Mouse (Mus musculus) embryonic facial prominence, embryonic 15.5 days (tissue): ENCODE measurements around the gene Actn4. TPM values are rescaled to one million over a fixed set of nuclear protein-coding genes. Genes with fewer than 3 reads are reported as not detected.

Experiments
- ATAC-seq: fragments of 200-750 bp; cut with Nextera tagmentation; 2 replicates; pipeline ENCODE4 v1.8.0; 2017; ENCODE audit warnings: low read depth, moderate TSS enrichment; ENCODE audit not compliant: insufficient number of reproducible peaks, low FRiP score, low TSS enrichment
- H3K27ac ChIP-seq: fragments of 300-500 bp; sonication (generic); replicated peaks from 2 replicates; pipeline ENCODE4 v1.5.1; 2015; ENCODE audit warnings: mild to moderate bottlenecking, inconsistent platforms
- H3K27me3 ChIP-seq: fragments of 300-500 bp; sonication (generic); 2 replicates; pipeline ENCODE4 v1.6.1; 2015; ENCODE audit warnings: inconsistent platforms
- H3K36me3 ChIP-seq: fragments of 300-500 bp; sonication (generic); 2 replicates; pipeline ENCODE4 v1.6.1; 2015; ENCODE audit warnings: mild to moderate bottlenecking, inconsistent platforms
- H3K4me1 ChIP-seq: fragments of 300-500 bp; sonication (generic); 2 replicates; pipeline ENCODE4 v1.6.1; 2015; ENCODE audit warnings: inconsistent platforms
- H3K4me2 ChIP-seq: fragments of 300-500 bp; sonication (generic); replicated peaks from 2 replicates; pipeline ENCODE4 v1.6.1; 2015; ENCODE audit warnings: mild to moderate bottlenecking, inconsistent platforms
- H3K4me3 ChIP-seq: fragments of 300-500 bp; sonication (generic); replicated peaks from 2 replicates; pipeline ENCODE4 v1.5.1; 2015; ENCODE audit warnings: mild to moderate bottlenecking, inconsistent platforms
- H3K9ac ChIP-seq: fragments of 300-500 bp; sonication (generic); 2 replicates; pipeline ENCODE4 v1.6.1; 2015; ENCODE audit warnings: inconsistent platforms
- H3K9me3 ChIP-seq: fragments of 300-500 bp; sonication (generic); replicated peaks from 2 replicates; pipeline ENCODE4 v1.6.1; 2016; ENCODE audit warnings: inconsistent platforms
- whole genome bisulfite sequencing: fragments of 180-500 bp; shearing (Covaris S2); methylation state at CpG from one replicate; pipeline ENCODE4 v1.1.7; 2015; 5-methylcytosine and 5-hydroxymethylcytosine counted together
- polyA plus RNA-seq: library from polyadenylated mRNA; unstranded; fragments of >200 nt; fragmentation: Nextera tagmentation; extraction: Ambion mirVana; gene quantifications from 2 replicates; pipeline ENCODE4 v1.2.1, GENCODE M21; 2015

Actn4 gene
- 321 and 328 TPM in 2 replicates for polyA plus RNA-seq

DNA sequence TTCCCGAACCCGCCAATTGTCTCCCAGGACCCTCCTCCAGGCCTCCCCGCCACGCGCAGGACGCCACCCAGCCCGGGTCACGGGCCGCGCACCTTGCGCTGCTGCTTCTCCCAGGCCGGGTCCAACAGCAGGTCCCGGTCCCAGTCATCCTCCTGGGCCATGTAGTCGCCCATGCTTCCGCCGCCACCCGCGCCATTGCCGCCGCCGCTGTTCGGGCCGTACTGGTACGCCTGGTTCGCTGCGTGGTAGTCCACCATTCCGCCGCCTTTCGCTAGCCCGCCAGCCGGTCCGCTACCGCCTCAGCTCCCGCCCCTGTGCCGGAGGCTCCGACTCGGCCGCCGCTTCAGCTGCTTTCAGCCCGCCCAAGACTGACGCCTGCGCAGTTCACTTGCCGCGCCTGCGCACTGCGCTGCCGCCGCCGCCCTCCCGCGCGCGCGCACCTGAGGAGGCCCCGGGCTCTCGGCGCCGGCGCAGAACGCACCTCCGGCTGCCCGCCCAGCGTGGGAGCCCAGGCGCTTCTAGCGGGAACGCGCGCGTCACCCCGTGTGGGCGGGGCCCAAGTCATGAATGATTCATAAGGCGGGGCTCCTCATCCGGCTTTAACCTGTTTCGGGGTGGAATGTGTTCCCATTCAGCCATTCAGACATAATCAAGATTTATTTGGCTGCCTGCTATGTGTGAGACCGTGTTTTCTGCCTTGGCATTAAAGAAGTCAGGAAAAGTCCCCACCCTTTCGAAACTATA lies at the start of gene Actn4:
Actn4 (minus strand) TSS at position 414 of the 744 bp plus-strand sequence.
- peak within 1 kb of the TSS; percentile 80 for H3K4me2 ChIP-seq
- H3K27me3 ChIP-seq: no peaks in the 10 kb centered on the region
- H3K4me3 ChIP-seq: peak within 1 kb of the TSS; percentile 87
- no peaks in the 10 kb centered on the region for H3K36me3 ChIP-seq
- H3K27ac ChIP-seq: peak within 1 kb of the TSS; percentile 80
- peak; percentile 95 for ATAC-seq
- under 1% methylated on average over 76 of the region's 76 CpGs for WGBS
- H3K9me3 ChIP-seq: no peaks in the 10 kb centered on the region
- H3K9ac ChIP-seq: peak within 1 kb of the TSS; percentile 94
- H3K4me1 ChIP-seq: peaks cover 39% of the 10 kb centered on the region

DNA sequence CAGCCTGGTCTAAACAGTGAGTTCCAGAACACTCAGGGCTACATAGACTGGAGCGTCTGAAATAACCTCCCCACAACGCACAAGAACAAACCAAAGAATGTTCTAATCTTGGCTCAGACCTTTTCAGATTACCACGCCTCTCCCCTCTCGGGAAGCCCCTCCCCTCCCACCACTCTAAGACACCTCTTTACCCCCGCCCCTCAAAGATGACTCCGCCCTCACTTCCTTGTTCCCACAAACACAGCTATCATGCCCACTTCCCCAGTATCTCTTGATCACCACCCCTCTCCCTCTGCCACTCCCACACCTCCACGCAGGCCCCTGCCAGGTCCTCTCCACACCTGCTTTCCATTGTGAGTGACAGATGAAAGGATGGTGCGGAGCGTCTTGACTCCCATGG lies 46.6 kb upstream of the Actn4 start:
- H3K9me3 ChIP-seq: no peaks in the 10 kb centered on the region

DNA sequence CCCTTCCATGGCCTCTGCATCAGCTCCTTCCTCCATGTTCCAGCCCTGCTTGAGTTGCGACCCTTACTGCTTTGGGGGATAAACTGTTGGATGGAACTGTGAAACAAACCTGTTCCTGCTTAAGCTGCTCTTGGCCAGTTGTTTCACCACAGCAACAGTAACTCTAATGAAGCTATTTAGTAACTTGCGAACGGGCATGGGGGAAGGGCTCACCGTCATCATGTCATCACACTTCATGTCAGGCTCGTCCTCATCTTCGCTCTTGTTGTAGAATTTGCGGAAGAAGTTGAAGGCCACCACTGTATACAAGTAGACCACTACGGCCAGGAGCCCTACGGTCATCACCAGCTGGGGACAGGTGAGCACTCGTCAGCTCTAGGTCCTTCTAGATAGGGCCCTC lies 46.0 kb upstream of the Actn4 start:
- H3K4me3 ChIP-seq: no peak overlapping the region
- H3K4me1 ChIP-seq: no peaks in the 10 kb centered on the region
- H3K9me3 ChIP-seq: no peaks in the 10 kb centered on the region
- no peak overlapping the region for H3K4me2 ChIP-seq
- 95% methylated on average over 10 of the region's 10 CpGs for WGBS
- no peaks in the 10 kb centered on the region for H3K36me3 ChIP-seq
- H3K27ac ChIP-seq: no peak overlapping the region
- no peak for ATAC-seq
- no peaks in the 10 kb centered on the region for H3K27me3 ChIP-seq
- no peak overlapping the region for H3K9ac ChIP-seq

More for the DNA sequence above, 46.6 kb upstream of the Actn4 start:
- no peaks in the 10 kb centered on the region for H3K36me3 ChIP-seq
- H3K4me2 ChIP-seq: no peak overlapping the region
- 79% methylated on average over 9 of the region's 9 CpGs for WGBS
- no peak overlapping the region for H3K9ac ChIP-seq
- no peak overlapping the region for H3K27ac ChIP-seq
- no peaks in the 10 kb centered on the region for H3K4me1 ChIP-seq
- H3K27me3 ChIP-seq: no peaks in the 10 kb centered on the region
- H3K4me3 ChIP-seq: no peak overlapping the region
- ATAC-seq: no peak

DNA sequence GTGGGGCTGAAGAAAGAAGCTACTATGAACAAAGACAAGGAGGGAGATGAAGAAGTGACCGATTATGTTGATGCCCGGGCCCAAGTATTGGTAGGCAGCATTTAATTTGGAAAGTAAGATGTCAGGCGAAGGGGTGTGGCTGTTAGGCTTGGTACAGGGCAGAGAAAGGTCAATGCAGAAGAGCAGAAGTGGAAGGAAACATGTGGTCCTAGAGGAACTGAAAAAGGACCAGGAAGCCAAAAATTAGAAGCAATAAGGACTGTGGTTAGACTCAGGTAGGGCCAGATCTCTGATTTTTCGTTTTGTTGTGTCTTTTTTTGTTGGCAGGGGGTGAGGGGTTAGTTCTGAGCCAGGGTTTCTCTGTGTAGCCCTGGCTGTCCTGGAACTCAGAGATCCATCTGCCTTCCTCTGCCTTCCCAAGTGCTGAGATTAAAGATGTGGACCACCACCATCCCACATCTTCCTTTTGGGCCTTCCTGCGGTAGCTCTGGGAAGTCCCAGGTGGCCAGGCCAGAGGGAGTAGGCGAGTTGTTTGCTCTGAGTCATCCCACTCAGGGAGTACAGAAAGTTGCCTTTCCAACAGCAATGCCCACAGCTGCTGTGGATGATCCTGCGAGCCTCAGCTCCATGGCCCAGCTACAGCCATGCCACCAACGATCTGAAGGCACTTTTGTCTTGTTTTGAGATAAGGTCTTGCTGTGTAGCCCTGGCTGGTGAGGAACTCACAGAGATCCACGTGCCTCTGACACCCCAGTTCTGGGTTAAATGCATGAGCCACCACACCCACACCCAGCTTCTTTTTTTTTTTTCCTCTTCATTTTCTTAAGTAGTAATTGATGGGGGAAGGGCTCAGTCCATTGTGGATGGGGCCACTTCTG lies 45.3 kb upstream of the Actn4 start:
- H3K27ac ChIP-seq: no peak overlapping the region
- H3K9ac ChIP-seq: no peak overlapping the region
- H3K27me3 ChIP-seq: no peaks in the 10 kb centered on the region
- WGBS: 77% methylated on average over 9 of the region's 9 CpGs
- H3K4me3 ChIP-seq: no peak overlapping the region
- no peak for ATAC-seq
- H3K4me1 ChIP-seq: no peaks in the 10 kb centered on the region
- H3K9me3 ChIP-seq: no peaks in the 10 kb centered on the region
- no peak overlapping the region for H3K4me2 ChIP-seq
- no peaks in the 10 kb centered on the region for H3K36me3 ChIP-seq

DNA sequence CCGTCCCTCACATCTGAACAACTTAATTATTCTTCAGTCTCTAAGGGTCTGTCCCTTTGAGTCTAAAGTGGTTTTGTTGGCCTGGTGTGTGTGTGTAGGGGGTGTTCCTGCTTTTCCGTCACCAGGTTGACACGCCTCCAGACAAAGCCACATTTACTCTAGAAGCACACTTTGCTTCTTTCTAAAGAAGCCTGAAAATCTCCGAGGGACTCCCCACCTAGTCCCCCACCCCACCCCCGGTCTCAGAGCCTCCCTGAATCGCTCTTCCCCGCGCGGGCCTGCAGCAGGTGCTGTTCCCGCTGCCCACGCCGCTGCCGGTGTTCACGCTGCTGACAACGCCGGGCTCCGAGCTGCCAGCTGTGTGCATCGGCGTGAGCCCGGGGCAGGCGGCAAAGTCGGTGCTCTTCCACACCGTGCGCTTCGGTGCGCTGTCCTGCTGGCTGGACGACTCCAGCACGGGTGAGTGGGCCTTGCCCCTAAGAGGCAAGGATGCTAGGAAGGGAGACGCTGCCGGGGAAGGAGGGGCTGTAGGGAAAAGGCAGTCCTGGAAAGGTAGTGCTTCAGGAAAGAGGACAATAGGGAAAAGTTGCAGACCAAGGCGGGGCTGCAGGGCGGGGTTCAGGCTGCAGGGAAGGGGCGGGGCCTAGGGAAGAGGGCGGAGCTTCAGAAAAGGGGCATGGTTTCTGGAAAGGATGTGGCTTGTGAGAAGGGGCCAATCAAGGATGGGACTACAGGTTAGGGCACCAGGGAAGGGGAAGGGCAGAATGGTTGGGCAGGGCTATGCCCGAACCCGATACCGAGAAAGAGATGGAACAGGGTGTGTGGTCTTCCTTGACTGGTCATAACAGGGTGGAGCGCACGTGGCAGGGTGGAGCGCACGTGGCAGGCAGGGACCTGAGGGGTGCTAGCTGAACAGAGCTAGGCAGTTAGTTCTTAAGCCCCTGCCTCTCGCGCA lies 38.8 kb upstream of the Actn4 start:
- H3K36me3 ChIP-seq: no peaks in the 10 kb centered on the region
- H3K4me3 ChIP-seq: peak overlapping the region; percentile 44
- 0 out of 2 replicates have a peak overlapping the region, but pooled peaks have one; percentile 41 for H3K27ac ChIP-seq
- H3K9me3 ChIP-seq: no peaks in the 10 kb centered on the region
- 4% methylated on average over 43 of the region's 43 CpGs for WGBS
- peak overlapping the region; percentile 83 for H3K4me2 ChIP-seq
- H3K9ac ChIP-seq: peak overlapping the region; percentile 3
- ATAC-seq: peak; percentile 83
- H3K27me3 ChIP-seq: no peaks in the 10 kb centered on the region
- peaks cover 10% of the 10 kb centered on the region for H3K4me1 ChIP-seq

DNA sequence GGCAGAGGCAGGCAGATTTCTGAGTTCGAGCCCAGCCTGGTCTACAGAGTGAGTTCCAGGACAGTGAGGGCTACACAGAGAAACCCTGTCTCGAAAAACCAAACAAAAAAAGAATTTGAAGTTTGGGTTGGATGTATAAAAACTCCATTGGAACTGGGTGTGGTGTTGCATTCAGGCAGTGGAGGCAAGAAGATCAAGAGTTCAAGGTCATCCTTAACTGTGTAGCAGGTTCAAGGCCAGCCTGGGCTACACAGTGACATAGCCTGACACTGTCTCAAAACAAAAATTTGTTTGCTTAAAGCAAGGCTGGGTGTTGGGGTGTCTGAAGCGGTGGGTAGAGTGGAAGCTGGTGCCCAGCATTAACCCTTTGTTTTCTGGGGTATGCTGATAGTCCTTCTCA lies 31.3 kb upstream of the Actn4 start:
- no peak overlapping the region for H3K9ac ChIP-seq
- no peaks in the 10 kb centered on the region for H3K4me1 ChIP-seq
- no peak overlapping the region for H3K4me3 ChIP-seq
- H3K27ac ChIP-seq: no peak overlapping the region
- H3K4me2 ChIP-seq: no peak overlapping the region
- WGBS: 83% methylated on average over 3 of the region's 3 CpGs
- no peak for ATAC-seq
- no peaks in the 10 kb centered on the region for H3K9me3 ChIP-seq
- H3K27me3 ChIP-seq: no peaks in the 10 kb centered on the region
- H3K36me3 ChIP-seq: no peaks in the 10 kb centered on the region

DNA sequence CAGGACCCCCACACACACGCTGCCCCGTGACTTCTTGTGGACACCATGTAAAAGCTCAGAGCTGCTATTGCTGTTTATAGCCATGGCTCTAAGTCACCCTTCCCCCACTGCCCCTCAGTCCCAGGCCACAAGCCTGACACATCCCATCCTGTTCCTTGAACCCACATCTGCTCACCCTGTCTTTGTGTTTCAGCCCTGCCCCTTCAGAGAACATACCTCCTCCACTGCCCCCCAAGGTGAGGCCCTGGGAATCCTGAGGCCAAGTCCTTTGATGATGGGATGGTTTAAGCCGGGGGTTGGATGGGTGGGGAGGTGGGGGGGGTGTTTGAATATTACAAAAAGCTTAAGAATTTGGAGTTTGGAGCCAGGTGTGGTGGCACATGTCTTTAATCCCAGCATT lies 30.9 kb upstream of the Actn4 start:
- no peak overlapping the region for H3K27ac ChIP-seq
- no peaks in the 10 kb centered on the region for H3K27me3 ChIP-seq
- H3K4me2 ChIP-seq: no peak overlapping the region
- no peak for ATAC-seq
- no peak overlapping the region for H3K4me3 ChIP-seq
- WGBS: 89% methylated on average over 3 of the region's 3 CpGs
- no peaks in the 10 kb centered on the region for H3K9me3 ChIP-seq
- no peaks in the 10 kb centered on the region for H3K4me1 ChIP-seq
- no peak overlapping the region for H3K9ac ChIP-seq
- H3K36me3 ChIP-seq: no peaks in the 10 kb centered on the region

DNA sequence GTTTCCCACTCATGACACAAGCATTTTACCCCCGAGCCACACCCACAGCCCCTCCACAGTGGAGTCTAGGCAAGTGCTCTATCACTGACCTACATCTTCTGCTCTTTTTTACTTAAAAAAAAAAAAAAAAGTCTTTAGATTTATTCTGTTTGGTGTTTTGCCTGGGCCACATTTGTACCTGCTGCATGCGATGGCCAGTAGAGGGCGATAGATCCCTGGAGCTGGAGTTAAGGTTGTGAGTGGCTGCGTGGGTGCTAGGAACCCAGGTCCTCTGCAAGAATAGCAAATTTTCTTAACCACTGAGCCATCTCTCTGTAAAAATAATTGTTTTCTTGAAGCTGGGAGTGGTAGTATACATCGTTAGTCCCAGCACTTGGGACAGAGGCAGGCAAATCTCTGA lies 29.5 kb upstream of the Actn4 start:
- ATAC-seq: no peak
- 71% methylated on average over 5 of the region's 5 CpGs for WGBS
- H3K9me3 ChIP-seq: no peaks in the 10 kb centered on the region
- H3K36me3 ChIP-seq: no peaks in the 10 kb centered on the region
- H3K9ac ChIP-seq: no peak overlapping the region
- no peak overlapping the region for H3K4me3 ChIP-seq
- H3K4me2 ChIP-seq: no peak overlapping the region
- no peaks in the 10 kb centered on the region for H3K4me1 ChIP-seq
- no peak overlapping the region for H3K27ac ChIP-seq
- no peaks in the 10 kb centered on the region for H3K27me3 ChIP-seq

DNA sequence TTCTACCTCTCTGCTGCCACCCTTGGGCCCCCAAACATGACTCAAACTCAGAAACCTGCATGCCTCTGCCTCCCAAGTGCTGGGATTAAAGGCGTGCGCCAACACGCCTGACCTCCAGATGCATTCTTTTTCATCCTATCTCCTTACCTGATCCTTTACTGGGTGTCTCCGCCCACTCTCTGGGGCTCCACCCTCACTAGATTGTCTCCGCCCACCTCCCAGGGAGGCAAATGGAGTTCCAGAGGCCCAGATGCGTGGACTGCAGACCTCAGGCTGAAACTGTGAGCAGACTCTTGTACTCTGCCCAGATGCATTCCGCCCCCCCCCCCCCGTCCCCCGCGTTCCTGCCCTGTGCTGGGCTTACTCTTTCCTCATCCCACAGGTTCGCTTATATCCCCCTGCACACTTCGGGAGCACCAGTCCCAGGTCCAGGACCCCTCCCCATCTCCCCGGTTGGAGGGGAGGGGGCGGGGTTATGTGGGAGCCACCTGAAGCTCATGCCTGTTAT lies 28.7 kb upstream of the Actn4 start:
- Histone ChIP-seq H3K9me3 (no peaks in the 10 kb centered on the region), H3K4me2 (no peak overlapping the region), H3K9ac (no peak overlapping the region), H3K27ac (no peak overlapping the region), H3K27me3 (no peaks in the 10 kb centered on the region), H3K4me3 (no peak overlapping the region), H3K4me1 (no peaks in the 10 kb centered on the region), H3K36me3 (no peaks in the 10 kb centered on the region)
- WGBS: 59% methylated on average over 14 of the region's 14 CpGs
- no peak for ATAC-seq

DNA sequence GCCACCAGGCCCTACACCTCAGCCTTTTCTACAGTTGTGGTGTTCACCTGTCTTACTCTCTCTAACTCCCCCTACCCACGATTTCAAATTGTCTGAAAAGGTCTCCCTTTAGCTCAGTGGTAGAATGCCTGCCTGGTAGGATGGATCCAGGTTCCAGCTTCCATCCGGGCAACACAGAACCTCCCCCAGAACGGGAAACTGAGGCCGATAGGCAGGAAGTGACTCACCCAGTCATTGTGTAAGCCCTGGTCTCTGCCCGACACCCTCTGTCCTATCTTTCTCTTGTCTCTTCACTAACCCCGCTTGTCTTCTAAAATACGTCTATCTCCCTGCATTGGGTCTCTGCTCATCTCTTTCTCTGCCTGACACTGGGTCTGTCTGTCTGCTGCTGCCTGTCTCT lies 23.1 kb upstream of the Actn4 start:
- no peak overlapping the region for H3K4me2 ChIP-seq
- ATAC-seq: no peak
- no peaks in the 10 kb centered on the region for H3K36me3 ChIP-seq
- no peak overlapping the region for H3K27ac ChIP-seq
- 82% methylated on average over 7 of the region's 7 CpGs for WGBS
- H3K27me3 ChIP-seq: no peaks in the 10 kb centered on the region
- no peak overlapping the region for H3K4me3 ChIP-seq
- peaks cover 13% of the 10 kb centered on the region for H3K4me1 ChIP-seq
- no peak overlapping the region for H3K9ac ChIP-seq
- no peaks in the 10 kb centered on the region for H3K9me3 ChIP-seq
